Mouse (Mus musculus) thymus, postnatal 36 days (tissue): ENCODE data around the gene Kat14.
"Not testable (repeated sequence)": the region's sequence is repeated elsewhere in the genome, so short reads cannot be mapped to it uniquely, and the experiment has no call there.

Experiments used
- DNase-seq, 2 experiments: peaks; one replicate each; pipeline ENCODE4 v3.0.0; 2022; ENCODE audit warnings: mixed read lengths in 2 of 2

Kat14 gene

DNA sequence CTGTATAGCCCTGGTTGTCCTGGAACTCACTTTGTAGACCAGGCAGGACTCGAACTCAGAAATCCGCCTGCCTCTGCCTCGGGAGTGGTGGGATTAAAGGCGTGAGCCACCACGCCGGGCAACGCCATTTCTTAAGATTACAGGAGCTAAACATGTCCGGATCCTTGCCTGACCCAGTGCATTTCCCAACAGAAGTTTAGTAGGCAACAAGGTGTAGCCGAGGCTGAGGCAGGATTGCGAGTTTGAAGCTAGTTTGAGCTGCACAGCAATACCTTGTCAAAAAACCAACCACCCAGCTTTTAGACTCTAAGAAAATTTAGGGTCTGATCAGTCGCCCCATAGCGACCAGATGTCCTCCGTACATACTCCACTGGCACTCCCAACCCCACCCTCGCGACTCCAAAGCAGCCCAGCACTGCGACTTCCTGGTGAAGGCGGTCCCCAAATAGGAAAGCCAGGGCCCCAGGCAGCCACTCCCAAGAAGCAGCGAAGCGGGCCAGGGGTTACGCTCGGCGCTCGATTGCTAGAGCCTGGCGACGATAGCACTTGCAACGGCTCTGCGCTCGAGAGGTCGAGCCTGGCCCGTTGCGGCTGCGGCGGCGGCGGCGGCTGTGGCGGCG lies at the start of gene Kat14, which contains the start of gene Pet117:
TSS of gene Kat14 (plus strand) at position 584 of the 620 bp plus-strand sequence.
TSS of gene Pet117 (plus strand) at position 597 of the 620 bp plus-strand sequence.
- DNase-seq = peak; percentile 95 to 96

GRCm38 (mm10) chr2:144324218-144324617 lies 44.6 kb upstream of the Kat14 start:
- no peak for DNase-seq

DNA sequence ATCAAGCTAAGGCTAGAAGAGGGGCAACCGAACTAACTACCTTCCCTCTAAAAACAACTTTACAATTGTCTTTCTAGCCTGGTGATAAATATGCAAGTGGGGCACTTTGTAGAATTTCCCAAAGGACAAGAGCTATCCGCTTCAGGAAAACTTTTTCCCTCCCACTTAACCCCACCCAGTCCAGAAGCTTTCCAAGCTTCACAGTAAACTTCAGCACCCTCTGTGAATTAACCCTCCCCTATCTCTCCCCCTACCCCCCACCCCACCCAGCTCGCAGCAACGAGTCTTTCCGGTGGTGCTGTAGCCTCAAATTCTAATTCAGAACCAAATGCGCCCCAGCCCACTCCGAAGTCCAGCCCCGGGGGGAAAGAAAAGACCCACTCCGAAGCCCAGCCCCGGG lies 39.3 kb upstream of the Kat14 start:
- DNase-seq = no peak

DNA sequence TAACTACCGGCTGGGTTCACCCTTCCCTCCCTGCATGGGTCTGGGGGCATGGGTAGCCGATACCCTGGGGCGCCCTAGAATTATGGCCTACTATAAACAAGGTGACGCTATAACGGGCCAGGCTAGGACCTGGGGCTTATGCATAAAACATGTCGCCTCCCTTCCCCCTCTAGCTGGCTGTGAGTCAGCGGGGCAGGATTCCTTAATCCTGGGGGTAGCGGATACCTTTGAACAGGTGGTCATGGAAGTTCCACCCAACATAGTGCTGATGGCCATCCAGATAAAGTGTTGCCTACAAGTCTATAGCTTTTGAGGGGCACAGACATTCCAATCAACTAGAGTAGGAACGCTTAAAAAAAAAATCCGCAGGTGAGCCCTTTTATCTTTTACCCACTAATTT lies 38.8 kb upstream of the Kat14 start:
- DNase-seq = no peak

DNA sequence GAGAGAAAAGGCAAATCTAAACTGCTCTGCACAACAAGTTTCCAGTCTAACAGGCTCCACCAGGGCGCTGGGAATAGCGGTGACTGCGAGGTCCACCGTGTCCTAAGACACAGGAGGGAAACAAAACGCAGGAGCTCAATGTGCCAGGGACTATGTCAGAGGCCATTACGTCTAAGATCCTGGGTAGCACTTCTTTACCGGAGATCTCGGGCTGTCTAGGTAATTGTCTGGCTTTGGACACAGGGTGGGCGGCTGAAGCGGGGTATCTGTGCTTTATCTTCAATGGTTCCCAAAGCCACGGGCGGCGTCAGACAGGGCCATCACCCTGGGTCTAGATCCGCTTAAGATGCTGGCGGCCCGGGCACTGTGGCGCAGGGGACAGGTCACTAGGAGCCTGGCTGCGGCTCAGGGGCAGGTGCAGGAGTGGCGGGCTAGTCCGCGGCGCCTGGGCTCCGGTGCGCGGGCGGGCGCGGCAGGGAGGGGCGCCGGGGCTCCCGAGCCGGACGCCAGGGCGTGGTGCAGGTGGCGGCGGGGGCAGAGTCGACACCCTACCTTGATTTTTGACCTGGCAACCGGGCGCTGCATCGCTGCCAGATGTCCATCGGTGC lies 38.3 kb upstream of the Kat14 start:
- DNase-seq = peak in 1 of 2 experiments; percentile 3

DNA sequence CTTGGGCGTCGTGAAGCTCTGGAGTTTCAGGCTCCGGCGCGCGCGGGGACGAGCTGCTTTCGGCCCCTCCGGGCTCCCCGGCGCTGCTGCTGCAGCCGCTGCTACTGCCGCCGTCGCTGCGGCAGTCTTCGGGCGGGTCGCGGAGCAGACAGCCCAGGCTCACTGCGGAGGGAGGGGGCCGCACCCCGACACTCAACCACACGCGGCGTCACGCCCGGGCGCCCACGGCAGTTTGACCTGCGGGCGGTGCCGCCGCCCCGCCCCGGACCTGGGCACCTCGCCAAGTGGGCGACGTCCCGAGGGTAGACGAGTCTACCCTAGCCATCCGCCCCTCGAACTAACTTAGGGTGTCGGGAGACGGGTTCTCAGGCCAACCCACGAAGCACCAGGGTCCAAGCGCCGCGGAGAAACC lies 37.8 kb upstream of the Kat14 start:
- DNase-seq = peak in 1 of 2 experiments; percentile 16

GRCm38 (mm10) chr2:144331401-144332302 lies 37.1 kb upstream of the Kat14 start, which contains the start of gene Ovol2:
TSS of gene Ovol2 (minus strand) at chr2:144332146.
- DNase-seq = no peak

DNA sequence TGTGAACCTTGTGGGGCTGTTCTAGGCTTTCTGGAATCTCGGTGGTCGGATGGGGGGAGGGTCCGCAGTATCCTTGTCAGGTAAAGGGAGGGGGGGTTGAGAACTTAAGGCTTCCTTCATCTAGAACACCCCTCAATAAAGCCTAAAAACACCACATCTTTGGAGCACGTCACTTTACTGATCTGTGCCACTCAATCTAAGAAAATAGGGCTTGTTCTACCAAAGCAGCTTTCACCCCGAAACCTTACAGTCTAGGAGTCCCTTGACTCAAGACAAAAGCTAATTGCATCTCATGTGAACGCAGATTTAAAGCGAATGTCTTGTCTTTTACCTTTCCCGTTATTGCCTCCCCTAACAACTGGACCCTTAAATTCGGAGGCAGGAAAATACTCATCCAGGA lies 36.3 kb upstream of the Kat14 start:
- DNase-seq = no peak

- no peak for DNase-seq
Measured at GRCm38 (mm10) chr2:144333138-144333842, 35.5 kb upstream of the Kat14 start.

GRCm38 (mm10) chr2:144337230-144337629 lies 31.6 kb upstream of the Kat14 start:
- no peak for DNase-seq

DNA sequence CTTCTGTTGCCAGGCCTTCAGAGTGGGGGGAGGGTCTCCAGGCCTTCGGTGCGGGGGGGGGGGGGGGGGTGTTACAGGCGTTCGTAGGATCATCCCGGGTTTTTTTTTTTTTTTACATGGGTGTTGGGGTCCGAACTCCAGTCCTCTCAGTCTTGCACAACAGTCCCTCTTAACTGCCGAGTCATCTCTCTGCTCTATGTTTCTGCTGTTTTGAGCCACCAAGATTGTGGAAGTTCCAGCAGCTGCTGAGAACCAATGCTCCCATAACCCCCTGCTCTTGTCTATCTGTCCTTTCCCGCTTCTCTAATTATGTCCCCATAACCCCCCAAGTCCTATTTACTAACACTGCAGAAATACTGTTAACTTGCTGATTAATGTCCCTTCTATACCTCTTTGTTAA lies 31.1 kb upstream of the Kat14 start:
- no peak for DNase-seq

DNA sequence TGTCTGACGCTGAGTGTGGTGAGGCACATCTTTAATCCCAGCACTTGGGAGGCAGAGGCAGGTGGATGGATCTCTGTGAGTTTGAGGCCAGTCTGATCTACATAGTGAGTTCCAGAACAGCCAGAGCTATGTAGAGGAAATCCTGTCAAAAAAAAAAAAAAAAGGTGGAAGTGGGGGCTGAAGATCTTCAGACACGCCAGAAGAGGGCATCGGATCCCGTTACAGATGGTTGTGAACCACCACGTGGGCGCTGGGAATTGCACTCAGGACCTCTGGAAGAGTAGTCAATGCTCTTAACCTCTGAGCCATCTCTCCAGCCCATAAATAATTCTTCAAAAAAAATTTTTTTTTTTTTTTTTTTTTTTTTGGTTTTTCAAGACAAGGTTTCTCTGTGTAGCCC lies 30.6 kb upstream of the Kat14 start:
- not testable (repeated sequence) for DNase-seq

- no peak for DNase-seq
Measured at GRCm38 (mm10) chr2:144343158-144343557, 25.6 kb upstream of the Kat14 start.

DNA sequence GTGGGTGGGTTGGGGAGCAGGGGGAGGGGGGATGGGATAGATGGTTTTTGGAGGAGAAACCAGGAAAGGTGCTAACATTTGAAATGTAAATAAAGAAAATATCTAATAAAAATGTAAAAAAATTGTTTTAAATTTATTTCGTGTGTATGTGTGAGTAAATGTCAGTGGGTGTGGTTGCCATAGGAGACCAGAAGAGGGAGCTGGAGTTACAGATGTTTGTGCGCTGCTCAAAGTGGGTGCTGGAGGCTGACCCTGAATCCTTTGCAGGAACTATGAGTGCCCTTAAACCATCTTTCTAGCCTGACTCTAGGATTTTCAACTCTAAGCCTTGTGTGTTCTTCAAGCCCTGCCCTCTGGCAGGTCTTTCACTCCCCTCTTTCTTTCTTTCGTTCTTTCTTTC lies 20.3 kb upstream of the Kat14 start:
- DNase-seq = peak in 1 of 2 experiments; percentile 4

GRCm38 (mm10) chr2:144352843-144353242 lies 15.9 kb upstream of the Kat14 start:
- DNase-seq = no peak

DNA sequence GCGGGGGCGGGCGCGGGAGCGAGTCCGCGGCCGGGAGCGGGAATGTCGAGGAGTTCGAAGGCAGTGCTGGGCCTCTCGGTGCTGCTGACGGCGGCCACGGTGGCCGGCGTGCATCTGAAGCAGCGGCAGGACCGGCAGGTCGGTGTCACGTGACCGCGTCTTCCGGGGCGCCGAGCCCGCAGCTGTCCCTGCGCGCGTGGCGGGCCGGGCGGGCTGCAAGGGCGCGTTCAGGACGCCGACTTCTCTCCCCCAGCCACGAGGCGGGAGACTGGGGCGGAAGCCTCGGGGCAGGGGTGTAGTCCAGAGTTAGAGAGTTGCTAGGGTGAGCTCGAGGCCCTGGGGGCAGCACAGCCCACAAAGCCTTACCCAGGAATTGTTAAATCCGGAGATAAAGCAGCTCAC lies 238 bp downstream of the Kat14 start:
- DNase-seq = peak in 1 of 2 experiments; percentile 87

DNA sequence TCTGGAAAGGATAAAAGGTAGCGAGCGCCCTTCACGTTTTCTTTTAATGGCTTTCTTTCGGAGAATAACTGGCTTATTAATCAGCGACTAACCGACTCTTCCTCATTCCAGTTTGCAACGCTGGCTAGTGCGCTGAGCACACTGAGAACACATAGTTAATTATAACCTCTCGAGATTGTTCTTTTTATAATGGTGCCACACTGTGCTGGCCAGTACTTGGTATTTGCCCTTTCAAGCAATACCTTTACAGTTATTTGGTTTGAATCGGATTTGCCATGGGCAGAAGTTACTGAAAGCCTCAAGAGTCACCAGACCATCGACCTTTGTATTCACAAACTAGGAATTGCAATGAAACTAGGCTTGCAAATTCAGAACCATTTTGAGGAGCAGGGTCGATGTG lies 728 bp downstream of the Kat14 start:
- DNase-seq = no peak

GRCm38 (mm10) chr2:144371566-144371965 lies 2.8 kb downstream of the Kat14 start:
- DNase-seq = no peak

- no peak for DNase-seq
Measured at GRCm38 (mm10) chr2:144373063-144373462, 4.3 kb downstream of the Kat14 start.

DNA sequence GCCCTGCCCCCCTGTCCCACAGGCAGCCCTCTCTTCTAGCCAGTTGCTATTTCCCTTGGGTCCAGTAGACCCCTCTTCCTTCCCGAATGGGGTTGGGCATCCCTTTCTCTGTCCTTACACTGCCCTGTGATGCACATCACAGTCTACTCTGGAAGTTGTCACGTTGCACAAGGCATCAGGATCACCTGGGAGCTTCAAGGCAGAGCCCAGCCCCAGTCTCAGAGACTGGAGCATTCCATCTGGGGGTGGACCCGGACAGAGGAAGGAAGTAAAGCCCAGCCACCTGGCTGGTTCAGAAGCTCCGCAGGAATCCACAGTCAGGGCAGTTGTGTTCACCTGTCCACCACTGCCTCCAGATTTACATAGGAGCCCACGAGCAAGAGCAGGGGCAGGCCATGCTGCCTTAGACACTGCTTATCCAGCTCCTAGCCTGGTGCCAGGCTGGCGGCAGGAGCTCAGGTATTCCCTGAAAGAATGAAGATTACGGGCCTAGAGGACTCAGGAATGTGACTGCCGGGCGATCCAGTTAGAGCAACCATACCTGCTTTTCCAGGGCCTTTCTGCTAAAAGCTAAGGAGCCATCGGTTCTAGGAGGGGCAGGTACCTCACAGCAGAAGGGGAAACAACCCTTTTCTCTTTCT lies 6.4 kb downstream of the Kat14 start:
- DNase-seq = no peak

- no peak for DNase-seq
Measured at GRCm38 (mm10) chr2:144381293-144381692, 12.5 kb downstream of the Kat14 start.

GRCm38 (mm10) chr2:144381741-144382140 lies 13.0 kb downstream of the Kat14 start:
- DNase-seq = no peak
